Mouse (Mus musculus): ENCODE data around the gene Auh. TPM values are rescaled to one million over a fixed set of nuclear protein-coding genes. Genes with fewer than 3 reads are reported as not detected.

Gene Auh
- polyA plus RNA-seq, 1 experiment from 2014 or later: 42.7 TPM

DNA sequence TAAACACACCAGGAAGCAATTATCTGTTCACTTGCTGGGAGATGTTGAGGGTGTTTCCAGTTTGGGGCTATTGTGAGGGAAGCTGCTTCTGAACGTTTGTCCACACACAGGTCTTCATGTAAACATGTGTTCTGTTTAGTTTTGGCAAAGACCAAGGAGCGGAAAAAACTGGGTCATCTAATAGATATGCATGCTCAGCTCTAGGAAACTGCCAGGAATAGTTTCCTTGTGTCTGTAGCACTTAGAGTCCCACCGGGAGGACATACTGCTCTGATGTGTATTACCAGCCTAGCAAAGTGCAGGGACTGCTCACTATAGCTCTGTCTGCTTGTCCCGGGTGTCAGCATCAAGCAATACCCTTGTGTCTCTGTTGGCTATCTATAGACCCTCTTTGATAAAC is 127.0 kb downstream of the Auh start:
- no peak overlapping the region for H3K4me2 ChIP-seq
- H3K4me3 ChIP-seq (replicated peaks): no peak overlapping the region
- peaks cover 10% of the 10 kb centered on the region; the same call in 1 of the 2 replicates for H3K4me1 ChIP-seq
- no peaks in the 10 kb centered on the region for H3K9me3 ChIP-seq
- no peak for ATAC-seq (ENCODE audit: low FRiP score)
- no peak overlapping the region for H3K9ac ChIP-seq
- H3K36me3 ChIP-seq (replicated peaks): no peaks in the 10 kb centered on the region
- 83% methylated on average over 4 of the region's 4 CpGs for WGBS
- no peaks in the 10 kb centered on the region for H3K27me3 ChIP-seq
- H3K27ac ChIP-seq: no peak overlapping the region

- Histone ChIP-seq H3K4me3 (replicated peaks) (no peak overlapping the region), H3K4me2 (no peak overlapping the region), H3K27ac (no peak overlapping the region), H3K9me3 (no peaks in the 10 kb centered on the region), H3K36me3 (replicated peaks) (no peaks in the 10 kb centered on the region), H3K9ac (no peak overlapping the region), H3K27me3 (no peaks in the 10 kb centered on the region), H3K4me1 (peaks cover 4% of the 10 kb centered on the region; the same call in 1 of the 2 replicates)
- ATAC-seq (ENCODE audit: low FRiP score): no peak
- WGBS: 60% methylated on average over 4 of the region's 4 CpGs
Observed at GRCm38 (mm10) chr13:52800687-52801341, 128.7 kb downstream of the Auh start.

DNA sequence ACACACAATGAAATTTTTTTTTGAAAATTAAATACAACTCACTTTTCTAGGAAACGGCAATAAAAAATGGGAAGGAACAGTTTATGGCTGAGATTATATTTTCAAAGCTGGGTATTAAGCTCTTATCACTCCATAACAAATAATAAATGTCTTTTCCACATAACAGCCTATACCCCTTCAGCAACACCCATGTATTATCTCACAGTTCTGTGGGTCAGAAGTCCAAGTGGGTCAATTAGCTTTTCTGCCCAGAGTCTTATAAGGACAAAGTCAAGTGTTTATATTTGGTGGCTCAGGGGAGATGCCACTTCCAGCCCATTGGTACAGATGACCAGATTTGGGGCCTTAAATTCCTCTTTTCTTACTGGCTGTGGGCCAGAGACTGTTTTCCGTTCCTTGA is 129.4 kb downstream of the Auh start:
- H3K9me3 ChIP-seq: no peaks in the 10 kb centered on the region
- H3K9ac ChIP-seq: no peak overlapping the region
- no peak for ATAC-seq (ENCODE audit: low FRiP score)
- no peak overlapping the region for H3K4me3 ChIP-seq (replicated peaks)
- no peaks in the 10 kb centered on the region for H3K36me3 ChIP-seq (replicated peaks)
- H3K27ac ChIP-seq: no peak overlapping the region
- WGBS: 82% methylated on average over 2 of the region's 2 CpGs
- H3K4me1 ChIP-seq: no peaks in the 10 kb centered on the region
- no peak overlapping the region for H3K4me2 ChIP-seq
- no peaks in the 10 kb centered on the region for H3K27me3 ChIP-seq

DNA sequence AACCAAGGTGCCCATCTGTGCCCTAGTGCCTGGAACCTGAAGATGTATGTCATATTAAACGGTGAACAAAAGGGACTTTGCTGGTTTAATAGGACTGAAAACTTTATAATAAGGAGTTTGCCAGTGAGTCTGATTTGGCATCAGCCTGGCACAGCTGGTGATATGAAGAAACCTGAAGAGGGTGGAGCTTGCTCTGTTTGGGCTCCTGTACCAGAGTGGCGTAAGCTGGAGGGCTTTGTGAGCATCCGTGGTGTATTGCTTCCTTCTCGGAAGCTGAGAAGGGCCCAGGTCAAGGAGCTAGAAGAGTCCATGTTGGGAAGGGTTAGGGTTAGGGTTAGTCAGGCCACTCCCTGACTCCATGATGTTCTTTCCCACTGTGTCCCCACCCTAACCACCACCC is 135.2 kb downstream of the Auh start:
- 92% methylated on average over 4 of the region's 4 CpGs for WGBS
- H3K36me3 ChIP-seq (replicated peaks): no peaks in the 10 kb centered on the region
- ATAC-seq (ENCODE audit: low FRiP score): no peak

GRCm38 (mm10) chr13:52793434-52793989 is 136.0 kb downstream of the Auh start:
- 94% methylated on average over 13 of the region's 13 CpGs for WGBS
- no peak overlapping the region for H3K4me3 ChIP-seq (replicated peaks)
- no peaks in the 10 kb centered on the region for H3K27me3 ChIP-seq
- no peak overlapping the region for H3K27ac ChIP-seq
- no peak overlapping the region for H3K9ac ChIP-seq
- no peak overlapping the region for H3K4me2 ChIP-seq
- H3K9me3 ChIP-seq: no peaks in the 10 kb centered on the region
- ATAC-seq (ENCODE audit: low FRiP score): no peak
- H3K4me1 ChIP-seq: no peaks in the 10 kb centered on the region
- no peaks in the 10 kb centered on the region for H3K36me3 ChIP-seq (replicated peaks)

More for the DNA sequence above, 135.2 kb downstream of the Auh start:
- H3K4me3 ChIP-seq (replicated peaks): no peak overlapping the region
- no peak overlapping the region for H3K4me2 ChIP-seq
- H3K27me3 ChIP-seq: no peaks in the 10 kb centered on the region
- no peak overlapping the region for H3K9ac ChIP-seq
- H3K4me1 ChIP-seq: no peaks in the 10 kb centered on the region
- no peak overlapping the region for H3K27ac ChIP-seq
- H3K9me3 ChIP-seq: no peaks in the 10 kb centered on the region

DNA sequence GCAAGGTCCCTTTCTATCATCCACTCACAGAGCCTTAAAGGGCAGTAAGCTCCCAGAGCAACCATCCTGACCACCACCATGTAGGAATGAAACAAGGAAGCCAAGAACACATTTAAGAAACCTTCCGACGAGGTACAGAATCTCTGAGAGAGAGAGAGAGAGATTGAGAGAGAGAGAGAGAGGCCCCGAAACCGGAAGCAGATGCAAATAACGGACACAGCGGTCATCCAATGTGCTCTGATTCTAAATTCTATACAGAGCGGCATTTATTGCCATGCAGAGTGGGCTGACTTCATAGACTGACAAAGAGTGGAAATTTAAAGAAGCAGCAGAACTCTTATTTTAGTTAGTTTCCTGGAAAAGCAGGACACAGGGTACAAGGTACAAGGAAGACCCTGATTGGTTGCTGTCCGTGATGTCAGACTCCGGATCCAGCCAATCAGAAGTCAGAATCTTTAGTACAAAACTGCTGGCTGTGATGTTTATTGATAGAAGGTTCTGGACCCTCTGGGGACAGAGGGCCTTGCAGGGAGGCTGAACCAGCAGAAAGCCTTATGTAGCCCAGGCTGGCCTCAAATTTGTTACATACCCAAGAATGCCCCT is 137.1 kb downstream of the Auh start:
- no peak for ATAC-seq (ENCODE audit: low FRiP score)
- no peak overlapping the region for H3K27ac ChIP-seq
- 89% methylated on average over 9 of the region's 9 CpGs for WGBS

DNA sequence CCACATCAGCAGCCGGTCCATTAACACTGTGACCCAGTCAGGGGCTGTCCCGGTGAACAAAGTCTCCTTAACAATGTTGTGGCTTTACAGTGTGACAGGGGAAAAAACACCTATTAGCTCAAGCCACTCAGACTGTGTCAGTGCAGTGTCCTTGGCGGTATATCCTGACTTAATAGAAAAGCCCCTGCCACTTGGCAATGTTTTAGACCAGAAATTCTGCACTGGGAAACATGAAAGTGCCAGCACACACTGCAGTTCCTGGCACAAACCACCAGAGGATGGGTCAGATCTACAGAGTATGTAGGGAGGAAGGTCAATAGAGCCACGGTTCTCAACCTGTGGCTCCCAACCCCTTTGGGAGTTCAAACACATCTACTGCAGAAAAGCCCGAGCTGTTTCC is 138.6 kb downstream of the Auh start:
- ATAC-seq (ENCODE audit: low FRiP score): no peak

More for the DNA sequence above, 137.1 kb downstream of the Auh start:
- Histone ChIP-seq H3K36me3 (replicated peaks) (no peaks in the 10 kb centered on the region), H3K9ac (no peak overlapping the region), H3K4me1 (no peaks in the 10 kb centered on the region), H3K4me2 (no peak overlapping the region), H3K27me3 (no peaks in the 10 kb centered on the region), H3K9me3 (no peaks in the 10 kb centered on the region), H3K4me3 (replicated peaks) (no peak overlapping the region)

More for the DNA sequence above, 138.6 kb downstream of the Auh start:
- Histone ChIP-seq H3K27ac (no peak overlapping the region), H3K9ac (no peak overlapping the region), H3K27me3 (no peaks in the 10 kb centered on the region), H3K36me3 (replicated peaks) (no peaks in the 10 kb centered on the region), H3K4me1 (no peaks in the 10 kb centered on the region), H3K4me3 (replicated peaks) (no peak overlapping the region), H3K4me2 (no peak overlapping the region), H3K9me3 (no peaks in the 10 kb centered on the region)
- WGBS: 83% methylated on average over 5 of the region's 5 CpGs

Other genes with a start within 250 kb of the Auh start
- 27.3 and 28.8 TPM in 2 replicates for gene Nfil3, start 51.4 kb upstream of the Auh start, polyA plus RNA-seq (2016; fragmentation: Nextera tagmentation; extraction: Ambion mirVana)

Data from forebrain, embryonic 12.5 days (tissue).